Mouse (Mus musculus) limb, embryonic 10.5 days (tissue): ENCODE measurements around the gene Prkch. TPM values are rescaled to one million over a fixed set of nuclear protein-coding genes. Genes with fewer than 3 reads are reported as not detected.

Experiments used
- DNase-seq: peaks from one replicate; pipeline ENCODE4 v3.0.0-alpha.2; 2017; ENCODE audit warnings: low spot score
- H3K27ac ChIP-seq: fragments of 300-500 bp; sonication (generic); 2 replicates; pipeline ENCODE4 v1.5.1; 2016; ENCODE audit warnings: mild to moderate bottlenecking
- H3K27me3 ChIP-seq: fragments of 300-500 bp; sonication (generic); 2 replicates; pipeline ENCODE4 v1.6.1; 2016; ENCODE audit warnings: low read depth, mild to moderate bottlenecking; ENCODE audit not compliant: poor library complexity, severe bottlenecking
- H3K36me3 ChIP-seq: fragments of 300-500 bp; sonication (generic); 2 replicates; pipeline ENCODE4 v1.6.1; 2016; ENCODE audit warnings: mild to moderate bottlenecking, moderate library complexity
- H3K4me1 ChIP-seq: fragments of 300-500 bp; sonication (generic); 2 replicates; pipeline ENCODE4 v1.6.1; 2016
- H3K4me3 ChIP-seq: fragments of 300-500 bp; sonication (generic); 2 replicates; pipeline ENCODE4 v1.5.1; 2016; ENCODE audit warnings: mild to moderate bottlenecking, moderate library complexity
- H3K9me3 ChIP-seq: fragments of 300-500 bp; sonication (generic); replicated peaks from 2 replicates; pipeline ENCODE4 v1.6.1; 2016; ENCODE audit warnings: mild to moderate bottlenecking
- WGBS: fragments of 180-500 bp; shearing (Covaris S2); methylation state at CpG from one replicate; pipeline ENCODE4 v1.1.7; 2016; 5-methylcytosine and 5-hydroxymethylcytosine counted together
- polyA plus RNA-seq: library from polyadenylated mRNA; unstranded; fragments of >200 nt; fragmentation: Nextera tagmentation; extraction: Ambion mirVana; gene quantifications from 2 replicates; pipeline ENCODE4 v1.2.1, GENCODE M21; 2016

The Prkch gene
- polyA plus RNA-seq, 1 experiment from 2014 or later = 7.4 TPM

GRCm38 (mm10) chr12:73698436-73698835 lies 113.8 kb downstream of the Prkch start:
- H3K36me3 ChIP-seq = no peaks in the 10 kb centered on the region
- no peaks in the 10 kb centered on the region for H3K9me3 ChIP-seq
- H3K27ac ChIP-seq = no peak overlapping the region
- no peaks in the 10 kb centered on the region for H3K27me3 ChIP-seq
- WGBS = 89% methylated on average over 5 of the region's 5 CpGs
- no peak for DNase-seq
- no peak overlapping the region for H3K4me3 ChIP-seq
- peaks cover 13% of the 10 kb centered on the region; the same call in 1 of the 2 replicates for H3K4me1 ChIP-seq

DNA sequence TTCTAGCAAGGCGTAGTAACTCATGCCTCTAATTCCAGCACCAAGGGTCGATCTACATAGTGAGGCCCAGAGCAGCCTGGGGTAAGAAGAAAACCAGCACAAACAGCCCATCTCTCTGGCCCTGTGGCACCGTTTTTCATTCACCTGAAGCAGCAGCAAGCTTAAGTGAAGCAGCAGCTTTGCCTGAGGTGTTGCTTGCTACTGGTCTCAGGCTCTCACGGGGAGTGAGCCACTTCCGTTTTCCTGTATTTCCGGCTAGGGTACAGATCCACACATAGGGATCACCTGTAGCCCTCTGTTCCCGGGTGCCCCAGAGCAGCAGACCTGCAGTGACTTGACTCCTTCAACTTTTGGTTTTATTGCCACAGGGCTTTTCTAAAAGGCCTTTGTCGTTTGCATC lies 114.2 kb downstream of the Prkch start:
- WGBS = 77% methylated on average over 8 of the region's 8 CpGs
- H3K36me3 ChIP-seq = no peaks in the 10 kb centered on the region
- no peaks in the 10 kb centered on the region for H3K9me3 ChIP-seq
- H3K27ac ChIP-seq = no peak overlapping the region
- DNase-seq = no peak
- H3K27me3 ChIP-seq = no peaks in the 10 kb centered on the region
- peaks cover 13% of the 10 kb centered on the region; the same call in 1 of the 2 replicates for H3K4me1 ChIP-seq
- no peak overlapping the region for H3K4me3 ChIP-seq

- Histone ChIP-seq H3K9me3 (no peaks in the 10 kb centered on the region), H3K4me1 (peaks cover 13% of the 10 kb centered on the region; the same call in 1 of the 2 replicates), H3K27me3 (no peaks in the 10 kb centered on the region), H3K36me3 (no peaks in the 10 kb centered on the region), H3K4me3 (no peak overlapping the region), H3K27ac (no peak overlapping the region)
- no peak for DNase-seq
- 74% methylated on average over 17 of the region's 17 CpGs for WGBS
Measured at GRCm38 (mm10) chr12:73699471-73700186, 115.0 kb downstream of the Prkch start.

- WGBS = 77% methylated on average over 6 of the region's 6 CpGs
- Histone ChIP-seq H3K9me3 (no peaks in the 10 kb centered on the region), H3K36me3 (no peaks in the 10 kb centered on the region)
Measured at GRCm38 (mm10) chr12:73700544-73701069, 116.0 kb downstream of the Prkch start.

DNA sequence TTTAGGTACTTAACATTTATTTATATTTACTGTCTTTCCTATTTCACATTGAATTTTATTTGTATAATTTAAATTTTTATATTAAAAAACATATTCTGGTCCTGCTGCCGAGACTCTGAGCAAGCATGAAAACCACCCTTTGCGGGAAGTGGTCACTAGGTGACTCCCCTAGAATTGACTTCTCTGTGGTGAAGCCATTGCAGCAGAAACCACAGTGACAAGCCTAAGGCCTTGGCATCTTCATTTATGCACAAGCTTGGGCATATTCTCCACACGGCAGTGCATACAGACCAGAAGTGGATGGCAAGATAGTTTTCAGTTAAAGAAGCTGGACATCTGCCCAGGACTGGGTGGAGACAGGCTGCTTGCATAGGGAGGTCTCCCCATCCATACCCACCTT lies 117.4 kb downstream of the Prkch start:
- 90% methylated on average over 3 of the region's 3 CpGs for WGBS
- Histone ChIP-seq H3K4me3 (no peak overlapping the region), H3K4me1 (peaks cover 13% of the 10 kb centered on the region; the same call in 1 of the 2 replicates), H3K36me3 (no peaks in the 10 kb centered on the region), H3K27ac (no peak overlapping the region), H3K27me3 (no peaks in the 10 kb centered on the region), H3K9me3 (no peaks in the 10 kb centered on the region)
- no peak for DNase-seq

More at GRCm38 (mm10) chr12:73700544-73701069, 116.0 kb downstream of the Prkch start:
- Histone ChIP-seq H3K27me3 (no peaks in the 10 kb centered on the region), H3K4me1 (peaks cover 13% of the 10 kb centered on the region; the same call in 1 of the 2 replicates), H3K27ac (no peak overlapping the region), H3K4me3 (no peak overlapping the region)
- no peak for DNase-seq

GRCm38 (mm10) chr12:73704382-73704781 lies 119.8 kb downstream of the Prkch start:
- no peak for DNase-seq
- H3K36me3 ChIP-seq = no peaks in the 10 kb centered on the region
- H3K27me3 ChIP-seq = no peaks in the 10 kb centered on the region
- no peak overlapping the region for H3K4me3 ChIP-seq
- no peaks in the 10 kb centered on the region for H3K9me3 ChIP-seq
- H3K4me1 ChIP-seq = peaks cover 16% of the 10 kb centered on the region
- WGBS = 84% methylated on average over 3 of the region's 3 CpGs
- no peak overlapping the region for H3K27ac ChIP-seq

GRCm38 (mm10) chr12:73705097-73705690 lies 120.6 kb downstream of the Prkch start:
- no peaks in the 10 kb centered on the region for H3K9me3 ChIP-seq
- no peaks in the 10 kb centered on the region for H3K36me3 ChIP-seq
- no peak overlapping the region for H3K27ac ChIP-seq
- peaks cover 7% of the 10 kb centered on the region; the same call in 1 of the 2 replicates for H3K27me3 ChIP-seq
- peaks cover 10% of the 10 kb centered on the region for H3K4me1 ChIP-seq
- DNase-seq = peak; percentile 64
- no peak overlapping the region for H3K4me3 ChIP-seq
- WGBS = 50% methylated on average over 7 of the region's 7 CpGs

GRCm38 (mm10) chr12:73708498-73708897 lies 123.9 kb downstream of the Prkch start:
- WGBS = 10% methylated on average over 5 of the region's 5 CpGs
- no peaks in the 10 kb centered on the region for H3K9me3 ChIP-seq
- peaks cover 22% of the 10 kb centered on the region for H3K4me1 ChIP-seq
- H3K27ac ChIP-seq = 0 out of 2 replicates have a peak overlapping the region, but pooled peaks have one; percentile 8
- H3K27me3 ChIP-seq = peaks cover 23% of the 10 kb centered on the region
- H3K4me3 ChIP-seq = no peak overlapping the region
- H3K36me3 ChIP-seq = no peaks in the 10 kb centered on the region
- peak; percentile 35 for DNase-seq

DNA sequence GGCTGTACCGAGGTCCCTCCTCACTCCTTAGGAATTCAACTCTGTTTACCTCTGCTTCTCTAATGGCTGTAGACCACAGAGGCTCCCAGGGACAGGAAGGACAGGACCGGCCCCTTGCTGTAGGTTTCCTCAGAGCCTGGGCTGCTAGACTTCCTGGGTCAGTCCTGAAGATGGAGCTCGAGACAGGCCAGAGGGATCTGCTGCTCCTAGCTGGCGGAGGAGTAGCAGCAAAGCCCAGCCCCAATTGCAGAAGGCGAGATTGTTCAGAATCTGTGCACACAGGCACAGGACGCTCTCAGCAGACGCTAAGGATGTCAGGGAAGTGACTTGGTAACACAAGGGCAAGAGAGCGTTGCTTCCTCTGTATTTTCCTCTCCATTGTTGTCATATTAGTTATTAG lies 124.3 kb downstream of the Prkch start:
- peak; percentile 65 for DNase-seq

DNA sequence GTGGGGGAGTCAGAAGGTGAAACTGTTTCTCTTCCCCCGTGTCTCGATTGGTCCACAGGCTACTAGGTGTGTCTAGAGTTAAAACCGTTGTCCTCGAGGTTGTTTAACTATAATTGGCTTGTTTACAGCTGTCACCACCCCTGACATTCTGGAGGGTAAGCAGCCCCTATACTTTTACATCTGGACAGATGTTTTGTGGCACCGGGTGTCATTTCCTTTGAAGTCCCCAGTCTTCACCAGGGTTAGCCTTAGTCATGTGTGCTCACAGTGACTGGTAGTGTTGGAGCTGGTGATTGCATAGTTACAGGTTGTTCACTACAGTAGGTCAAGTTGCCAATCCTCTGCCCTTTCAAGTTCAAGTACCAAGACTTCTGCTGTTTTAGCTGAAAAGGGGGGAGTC lies 126.2 kb downstream of the Prkch start:
- H3K9me3 ChIP-seq = no peaks in the 10 kb centered on the region
- H3K4me1 ChIP-seq = peaks cover 22% of the 10 kb centered on the region
- H3K36me3 ChIP-seq = no peaks in the 10 kb centered on the region
- no peak for DNase-seq
- WGBS = 59% methylated on average over 5 of the region's 5 CpGs
- peaks cover 23% of the 10 kb centered on the region for H3K27me3 ChIP-seq
- H3K4me3 ChIP-seq = no peak overlapping the region
- H3K27ac ChIP-seq = no peak overlapping the region

More for the DNA sequence above, 124.3 kb downstream of the Prkch start:
- H3K9me3 ChIP-seq = no peaks in the 10 kb centered on the region
- WGBS = 18% methylated on average over 8 of the region's 8 CpGs
- peaks cover 23% of the 10 kb centered on the region for H3K27me3 ChIP-seq
- H3K36me3 ChIP-seq = no peaks in the 10 kb centered on the region
- no peak overlapping the region for H3K4me3 ChIP-seq
- H3K27ac ChIP-seq = 0 out of 2 replicates have a peak overlapping the region, but pooled peaks have one; percentile 8
- peaks cover 22% of the 10 kb centered on the region for H3K4me1 ChIP-seq

DNA sequence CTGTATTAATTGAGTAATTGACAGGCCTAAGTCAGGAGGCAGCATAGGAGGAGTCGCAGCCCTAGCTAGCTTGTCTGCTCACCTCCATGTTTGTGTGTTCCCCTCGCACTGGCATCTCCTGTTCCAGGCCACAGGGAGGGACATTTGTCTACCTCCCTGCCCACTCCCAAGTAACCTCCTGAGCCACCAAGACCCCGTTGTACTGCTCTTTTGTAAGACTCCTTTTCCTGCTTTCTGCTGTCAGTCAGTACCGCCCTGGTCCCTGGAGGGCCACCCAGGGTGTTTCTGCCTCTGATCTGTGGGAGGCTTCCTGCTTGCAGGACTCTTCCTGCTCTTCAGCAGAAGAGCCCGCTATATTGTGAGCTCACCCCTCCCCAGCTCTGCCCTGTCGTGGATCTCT lies 127.5 kb downstream of the Prkch start:
- Histone ChIP-seq H3K4me1 (peaks cover 22% of the 10 kb centered on the region), H3K27ac (no peak overlapping the region), H3K9me3 (no peaks in the 10 kb centered on the region), H3K27me3 (peaks cover 23% of the 10 kb centered on the region), H3K36me3 (no peaks in the 10 kb centered on the region), H3K4me3 (no peak overlapping the region)
- DNase-seq = no peak
- 37% methylated on average over 6 of the region's 6 CpGs for WGBS

- no peaks in the 10 kb centered on the region for H3K36me3 ChIP-seq
- peaks cover 12% of the 10 kb centered on the region for H3K4me1 ChIP-seq
- no peak for DNase-seq
- no peak overlapping the region for H3K27ac ChIP-seq
- no peaks in the 10 kb centered on the region for H3K9me3 ChIP-seq
- peaks cover 22% of the 10 kb centered on the region for H3K27me3 ChIP-seq
- H3K4me3 ChIP-seq = no peak overlapping the region
- WGBS = 81% methylated on average over 5 of the region's 5 CpGs
Measured at GRCm38 (mm10) chr12:73714589-73714988, 130.0 kb downstream of the Prkch start.

DNA sequence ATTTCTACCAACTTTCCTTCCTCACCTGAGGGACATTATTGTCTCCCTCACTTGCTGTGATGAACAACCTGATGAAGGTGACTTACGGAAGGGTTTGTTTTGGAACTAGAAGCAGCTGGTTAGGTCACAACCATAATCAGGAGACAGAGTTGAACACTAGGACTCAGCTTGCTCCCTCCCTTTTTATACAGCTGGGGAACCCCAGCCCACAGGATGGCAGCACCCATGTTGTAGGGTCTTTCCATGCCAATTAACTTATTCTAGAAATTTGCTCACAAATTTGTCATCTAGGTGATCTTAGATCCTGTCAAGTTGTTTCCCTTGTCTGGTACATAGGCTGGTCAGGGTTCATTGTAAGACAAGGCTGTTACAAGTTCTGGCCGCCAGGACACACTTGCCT lies 130.7 kb downstream of the Prkch start:
- Histone ChIP-seq H3K27ac (no peak overlapping the region), H3K4me1 (peaks cover 12% of the 10 kb centered on the region), H3K4me3 (no peak overlapping the region), H3K36me3 (no peaks in the 10 kb centered on the region), H3K9me3 (no peaks in the 10 kb centered on the region), H3K27me3 (peaks cover 16% of the 10 kb centered on the region)
- DNase-seq = no peak
- 92% methylated on average over 2 of the region's 2 CpGs for WGBS
